In the genomic region with DNA sequence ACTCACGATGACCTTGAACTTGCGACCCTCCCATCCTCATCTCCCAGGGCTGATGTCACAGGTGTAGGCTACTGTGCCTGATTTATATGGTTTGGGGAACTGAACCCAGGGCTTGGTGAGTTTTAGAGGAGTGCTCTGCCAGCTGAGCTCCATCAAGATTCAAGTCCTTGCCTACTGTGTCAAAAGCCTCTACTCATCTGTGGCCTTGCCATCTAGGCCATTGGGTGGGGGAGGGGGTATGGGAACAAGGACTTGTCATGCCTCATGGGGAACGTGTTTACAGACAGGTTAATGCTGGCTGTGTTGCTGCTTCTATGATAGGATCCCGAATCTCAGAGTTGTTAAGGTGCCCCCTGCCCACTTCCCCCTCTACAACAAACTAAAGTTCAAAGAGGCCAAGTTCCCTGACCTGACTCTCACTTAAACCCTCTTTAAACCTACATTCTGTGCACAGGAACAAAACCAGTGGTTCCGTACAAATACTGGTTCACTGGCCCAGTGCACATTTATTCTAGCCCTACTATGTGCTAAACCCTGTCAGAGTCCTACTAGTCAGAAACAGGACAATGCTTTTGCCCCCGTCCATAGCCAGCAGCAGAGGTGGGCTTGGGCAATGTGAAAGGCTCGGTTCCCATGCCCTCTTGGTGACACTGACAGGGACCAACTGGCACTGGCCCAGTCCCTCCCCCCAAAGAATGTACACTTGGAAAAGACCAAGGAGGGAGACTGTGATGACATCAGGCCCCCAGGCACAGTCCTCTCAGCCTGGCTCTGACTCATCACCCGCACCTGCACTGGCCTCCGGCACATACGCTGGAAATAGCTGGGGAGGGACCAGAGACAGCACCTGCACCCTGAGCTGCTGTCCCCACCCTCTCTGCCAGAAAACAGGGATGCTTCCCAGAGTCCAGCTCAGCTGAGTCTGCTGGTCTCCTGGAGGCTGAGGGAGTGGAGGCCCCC, we compare ENCODE assay signal across 15 mouse cellular contexts. TPM values are rescaled to one million over a fixed set of nuclear protein-coding genes. Genes with fewer than 3 reads are reported as not detected.
DNase-seq lines count a peak whose midpoint lies in the region; ATAC-seq lines count a peak whose summit lies in the region.
"Had no signal": no experiment of that assay in that cellular context is flagged by ENCODE, and none has a peak within 500 bp of the region (broad histone marks: within the 10 kb centered on the region; RNA-seq: fewer than 3 reads in every experiment).

No protein-coding gene starts in this region.

- no peak overlapping the region for H3K9ac ChIP-seq in forebrain, embryonic 11.5 days (ENCODE audit: low read length)
- no peak overlapping the region for H3K9ac ChIP-seq in midbrain, embryonic 11.5 days (ENCODE audit: low read length)
- H3K9ac ChIP-seq: embryonic facial prominence, embryonic 13.5 days; forebrain, postnatal 0 days; limb, embryonic 15.5 days had no signal

- ATAC-seq in forebrain, embryonic 11.5 days (replicated peaks; ENCODE audit: low FRiP score) = no peak
- no peak for ATAC-seq in midbrain, embryonic 11.5 days (ENCODE audit: low FRiP score)
- ATAC-seq: CD4-positive, CD25-positive, alpha-beta regulatory T cell, adult 4 months; forebrain, postnatal 0 days had no signal

- peaks cover 32% of the 10 kb centered on the region for H3K4me1 ChIP-seq in forebrain, embryonic 10.5 days
- H3K4me1 ChIP-seq in forebrain, embryonic 11.5 days (replicated peaks; ENCODE audit: control insufficient read depth, insufficient read depth, low read length) = peaks cover 2% of the 10 kb centered on the region
- H3K4me1 ChIP-seq in brown adipose tissue, adult 24 weeks (ENCODE audit: control insufficient read depth, insufficient read depth, insufficient read length, low read length) = peaks cover 17% of the 10 kb centered on the region
- peaks cover 2% of the 10 kb centered on the region for H3K4me1 ChIP-seq in midbrain, embryonic 11.5 days (ENCODE audit: control insufficient read depth, insufficient read depth, low read length)

- 0 out of 2 replicates have a peak overlapping the region, but pooled peaks have one; percentile 8 for H3K27ac ChIP-seq in forebrain, embryonic 10.5 days
- H3K27ac ChIP-seq in forebrain, embryonic 11.5 days (ENCODE audit: low read depth, low read length) = no peak overlapping the region
- peak overlapping the region; percentile 93 for H3K27ac ChIP-seq in brown adipose tissue, adult 24 weeks (replicated peaks; ENCODE audit: low read depth, low read length)
- H3K27ac ChIP-seq in midbrain, embryonic 11.5 days (ENCODE audit: low read depth, low read length) = no peak overlapping the region
- H3K27ac ChIP-seq: embryonic facial prominence, embryonic 13.5 days; limb, embryonic 15.5 days had no signal

- H3K4me2 ChIP-seq in forebrain, embryonic 11.5 days (ENCODE audit: low read depth, low read length, severe bottlenecking) = no peak overlapping the region
- H3K4me2 ChIP-seq in midbrain, embryonic 11.5 days = no peak overlapping the region
- H3K4me2 ChIP-seq: embryonic facial prominence, embryonic 13.5 days; limb, embryonic 15.5 days had no signal

- no peaks in the 10 kb centered on the region for H3K36me3 ChIP-seq in forebrain, embryonic 10.5 days (replicated peaks)
- H3K36me3 ChIP-seq in forebrain, embryonic 11.5 days (ENCODE audit: control insufficient read depth, insufficient read depth, low read length) = no peaks in the 10 kb centered on the region
- no peaks in the 10 kb centered on the region for H3K36me3 ChIP-seq in midbrain, embryonic 11.5 days (ENCODE audit: control insufficient read depth, insufficient read depth, low read length)
- H3K36me3 ChIP-seq: embryonic facial prominence, embryonic 13.5 days; limb, embryonic 15.5 days had no signal

- no peaks in the 10 kb centered on the region for H3K9me3 ChIP-seq in forebrain, embryonic 10.5 days
- H3K9me3 ChIP-seq in forebrain, embryonic 11.5 days (ENCODE audit: control insufficient read depth, low read length) = no peaks in the 10 kb centered on the region
- H3K9me3 ChIP-seq in midbrain, embryonic 11.5 days (ENCODE audit: control insufficient read depth, low read length) = no peaks in the 10 kb centered on the region
- H3K9me3 ChIP-seq: embryonic facial prominence, embryonic 13.5 days; limb, embryonic 15.5 days had no signal

- WGBS in forebrain, embryonic 10.5 days = 87% methylated on average over 10 of the region's 10 CpGs
- WGBS in forebrain, embryonic 11.5 days = 85% methylated on average over 10 of the region's 10 CpGs
- WGBS in midbrain, embryonic 11.5 days = 79% methylated on average over 10 of the region's 10 CpGs

- peaks cover 8% of the 10 kb centered on the region for H3K27me3 ChIP-seq in forebrain, embryonic 10.5 days (ENCODE audit: poor library complexity, severe bottlenecking)
- H3K27me3 ChIP-seq in forebrain, embryonic 11.5 days (ENCODE audit: control insufficient read depth, insufficient read depth, low read length) = no peaks in the 10 kb centered on the region
- no peaks in the 10 kb centered on the region for H3K27me3 ChIP-seq in midbrain, embryonic 11.5 days (ENCODE audit: control insufficient read depth, insufficient read depth, low read length)
- H3K27me3 ChIP-seq: embryonic facial prominence, embryonic 13.5 days; limb, embryonic 15.5 days had no signal

- no peak for DNase-seq in forebrain, embryonic 10.5 days (ENCODE audit: extremely low spot score, low spot score)
- DNase-seq in forebrain, embryonic 11.5 days (ENCODE audit: low spot score) = no peak
- peak; percentile 34 for DNase-seq in ovary, adult 18-20 months (ENCODE audit: low spot score)
- DNase-seq in ovary, postnatal 10 days (ENCODE audit: low spot score) = no peak
- peak; percentile 59 for DNase-seq in thymus, postnatal 4 days
- DNase-seq in frontal cortex, postnatal 10 days (ENCODE audit: low spot score in 2 of 2) = no peak
- no peak for DNase-seq in midbrain, embryonic 11.5 days (ENCODE audit: low spot score, missing footprints)
- DNase-seq: cerebellum, adult 18-20 months; forebrain, postnatal 0 days; kidney, adult 18-20 months; right cerebral cortex, adult 18-20 months had no signal

- no peak overlapping the region for H3K4me3 ChIP-seq in forebrain, embryonic 10.5 days
- H3K4me3 ChIP-seq in forebrain, embryonic 11.5 days (ENCODE audit: low read depth, low read length) = no peak overlapping the region
- H3K4me3 ChIP-seq in brown adipose tissue, adult 24 weeks (ENCODE audit: insufficient read depth, low read depth, low read length) = no peak overlapping the region
- H3K4me3 ChIP-seq in midbrain, embryonic 11.5 days (ENCODE audit: low read depth, low read length) = no peak overlapping the region
- H3K4me3 ChIP-seq: embryonic facial prominence, embryonic 13.5 days; limb, embryonic 15.5 days had no signal

RNA-seq across cellular contexts. Expression of gene Id3, which starts 33.1 kb away (rescaled TPM):
- 488 and 529 TPM in 2 replicates for polyA plus RNA-seq in forebrain, embryonic 10.5 days (2016; fragmentation: Nextera tagmentation; extraction: Ambion mirVana)
- 351 and 380 TPM in 2 replicates for polyA plus RNA-seq in forebrain, embryonic 11.5 days (2014; fragmentation: Nextera tagmentation; extraction: Ambion mirVana)
- 75.0 and 78.1 TPM in 2 replicates for polyA plus RNA-seq in brown adipose tissue, adult 24 weeks (2012; ENCODE audit: insufficient read depth, insufficient read length, missing spikeins)
- 500 and 543 TPM in 2 replicates for polyA plus RNA-seq in midbrain, embryonic 11.5 days (2014; fragmentation: Nextera tagmentation; extraction: Ambion mirVana)

RNA-seq across cellular contexts. Expression of gene Rpl11, which starts 57.0 kb away (rescaled TPM):
- 485 and 525 TPM in 2 replicates for polyA plus RNA-seq in forebrain, embryonic 10.5 days (2016; fragmentation: Nextera tagmentation; extraction: Ambion mirVana)
- 388 and 392 TPM in 2 replicates for polyA plus RNA-seq in forebrain, embryonic 11.5 days (2014; fragmentation: Nextera tagmentation; extraction: Ambion mirVana)
- polyA plus RNA-seq in brown adipose tissue, adult 24 weeks (2012; ENCODE audit: insufficient read depth, insufficient read length, missing spikeins) = 772 and 1,311 TPM in 2 replicates
- polyA plus RNA-seq in midbrain, embryonic 11.5 days (2014; fragmentation: Nextera tagmentation; extraction: Ambion mirVana) = 333 and 390 TPM in 2 replicates

Comparison
In these comparisons a context has a peak if more than half of its experiments do, and no peak if none do; other contexts are left out.
1. DNase-seq: peak in ovary, adult 18-20 months (single experiment) and thymus, postnatal 4 days (single experiment); none in forebrain, embryonic 10.5 days (single experiment), forebrain, embryonic 11.5 days (single experiment), ovary, postnatal 10 days (single experiment), frontal cortex, postnatal 10 days (0 of 2) and midbrain, embryonic 11.5 days (single experiment).
2. H3K27ac ChIP-seq: peak in forebrain, embryonic 10.5 days (single experiment) and brown adipose tissue, adult 24 weeks (single experiment); none in forebrain, embryonic 11.5 days (single experiment) and midbrain, embryonic 11.5 days (single experiment).